Mouse (Mus musculus): ENCODE data around the gene Rps4x. TPM values are rescaled to one million over a fixed set of nuclear protein-coding genes. Genes with fewer than 3 reads are reported as not detected.
"Not testable (repeated sequence)": the region's sequence is repeated elsewhere in the genome, so short reads cannot be mapped to it uniquely, and the experiment has no call there.

The Rps4x gene
- total RNA-seq (2018; cell fraction: chromatin; rRNA removed): 100 to 1,000 TPM in 1 of 26 experiments, 10 to 100 TPM in 25; 18.7 to 223 (median 40.0) TPM
- 1,000 to 10,000 TPM in 7 of 26 experiments, 100 to 1,000 TPM in 19; 462 to 1,075 (median 657) TPM for total RNA-seq (2018; cell fraction: cytosol; rRNA removed)
- total RNA-seq (2018; cell fraction: nucleus; rRNA removed): 100 to 1,000 TPM in 21 of 26 experiments, 10 to 100 TPM in 5; 80.1 to 211 (median 127) TPM
- 633 to 1,240 TPM (median 1,052 TPM) in 3 replicates for polyA plus RNA-seq (2018)

GRCm38 (mm10) chrX:102188712-102189497 is at the start of gene Rps4x:
Rps4x (minus strand) TSS chrX:102189394.
- peaks cover 7% of the 10 kb centered on the region for H3K79me2 ChIP-seq (ENCODE audit: inconsistent target)
- H3K27ac ChIP-seq: peak within 1 kb of the TSS; percentile 59
- H3K36me3 ChIP-seq (ENCODE audit: inconsistent target): no peaks in the 10 kb centered on the region; the same call in 1 of the 2 replicates
- 22% methylated on average over 29 of the region's 37 CpGs for WGBS (ENCODE audit: missing documents)
- peak within 1 kb of the TSS; percentile 47 for H3K4me3 ChIP-seq (ENCODE audit: inconsistent target)

GRCm38 (mm10) chrX:102219126-102219525 is 29.9 kb upstream of the Rps4x start:
- H3K79me2 ChIP-seq (ENCODE audit: inconsistent target): no peaks in the 10 kb centered on the region
- no CpG with 5 or more reads among the region's 1 CpGs for WGBS (ENCODE audit: missing documents)
- no peak overlapping the region for H3K4me3 ChIP-seq (ENCODE audit: inconsistent target)
- H3K36me3 ChIP-seq (ENCODE audit: inconsistent target): no peaks in the 10 kb centered on the region
- no peak overlapping the region for H3K27ac ChIP-seq

- not testable (repeated sequence) for H3K27ac ChIP-seq; H3K4me3 ChIP-seq (ENCODE audit: inconsistent target); H3K79me2 ChIP-seq (ENCODE audit: inconsistent target); H3K36me3 ChIP-seq (ENCODE audit: inconsistent target)
- 39% methylated on average over 3 of the region's 9 CpGs for WGBS (ENCODE audit: missing documents)
Observed at GRCm38 (mm10) chrX:102215356-102215755, 26.2 kb upstream of the Rps4x start.

GRCm38 (mm10) chrX:102190840-102191239 is 1.6 kb upstream of the Rps4x start:
- no peaks in the 10 kb centered on the region for H3K36me3 ChIP-seq (ENCODE audit: inconsistent target)
- peaks cover 7% of the 10 kb centered on the region for H3K79me2 ChIP-seq (ENCODE audit: inconsistent target)
- WGBS (ENCODE audit: missing documents): 89% methylated on average over 1 of the region's 1 CpGs
- no peak overlapping the region for H3K27ac ChIP-seq
- H3K4me3 ChIP-seq (ENCODE audit: inconsistent target): no peak overlapping the region

GRCm38 (mm10) chrX:102189581-102189980 is 387 bp upstream of the Rps4x start:
- no peak overlapping the region for H3K4me3 ChIP-seq (ENCODE audit: inconsistent target)
- whole genome bisulfite sequencing (ENCODE audit: missing documents): 46% methylated on average over 5 of the region's 5 CpGs
- H3K79me2 ChIP-seq (ENCODE audit: inconsistent target): peaks cover 7% of the 10 kb centered on the region
- no peaks in the 10 kb centered on the region for H3K36me3 ChIP-seq (ENCODE audit: inconsistent target)
- no peak overlapping the region for H3K27ac ChIP-seq

- Histone ChIP-seq H3K79me2 (ENCODE audit: inconsistent target) (peaks cover 7% of the 10 kb centered on the region), H3K36me3 (ENCODE audit: inconsistent target) (no peaks in the 10 kb centered on the region; the same call in 1 of the 2 replicates), H3K27ac (no peak overlapping the region), H3K4me3 (ENCODE audit: inconsistent target) (peak overlapping the region; percentile 47; the same call in 1 of the 2 replicates)
- WGBS (ENCODE audit: missing documents): 34% methylated on average over 11 of the region's 11 CpGs
Observed at GRCm38 (mm10) chrX:102187023-102187699, 2.0 kb downstream of the Rps4x start.

- Histone ChIP-seq H3K36me3 (ENCODE audit: inconsistent target) (no peaks in the 10 kb centered on the region; the same call in 1 of the 2 replicates), H3K4me3 (ENCODE audit: inconsistent target) (no peak overlapping the region), H3K27ac (no peak overlapping the region)
Observed at GRCm38 (mm10) chrX:102182575-102182974, 6.6 kb downstream of the Rps4x start.

GRCm38 (mm10) chrX:102175538-102176287 is 13.5 kb downstream of the Rps4x start:
- no peak overlapping the region for H3K27ac ChIP-seq
- H3K4me3 ChIP-seq (ENCODE audit: inconsistent target): no peak overlapping the region
- no peaks in the 10 kb centered on the region for H3K36me3 ChIP-seq (ENCODE audit: inconsistent target)
- WGBS (ENCODE audit: missing documents): 96% methylated on average over 4 of the region's 5 CpGs
- no peaks in the 10 kb centered on the region for H3K79me2 ChIP-seq (ENCODE audit: inconsistent target)

More at GRCm38 (mm10) chrX:102182575-102182974, 6.6 kb downstream of the Rps4x start:
- no peaks in the 10 kb centered on the region for H3K79me2 ChIP-seq (ENCODE audit: inconsistent target)

- H3K79me2 ChIP-seq (ENCODE audit: inconsistent target): no peaks in the 10 kb centered on the region
- no peak overlapping the region for H3K27ac ChIP-seq
- 77% methylated on average over 3 of the region's 3 CpGs for WGBS (ENCODE audit: missing documents)
- no peaks in the 10 kb centered on the region for H3K36me3 ChIP-seq (ENCODE audit: inconsistent target)
- no peak overlapping the region for H3K4me3 ChIP-seq (ENCODE audit: inconsistent target)
Observed at GRCm38 (mm10) chrX:102170900-102171299, 18.3 kb downstream of the Rps4x start.

- no peak overlapping the region for H3K27ac ChIP-seq
- H3K79me2 ChIP-seq (ENCODE audit: inconsistent target): no peaks in the 10 kb centered on the region
- WGBS (ENCODE audit: missing documents): 78% methylated on average over 3 of the region's 3 CpGs
- H3K36me3 ChIP-seq (ENCODE audit: inconsistent target): no peaks in the 10 kb centered on the region
- H3K4me3 ChIP-seq (ENCODE audit: inconsistent target): no peak overlapping the region
Observed at GRCm38 (mm10) chrX:102170135-102170534, 19.1 kb downstream of the Rps4x start.

GRCm38 (mm10) chrX:102169724-102170123 is 19.5 kb downstream of the Rps4x start:
- Histone ChIP-seq H3K79me2 (ENCODE audit: inconsistent target) (no peaks in the 10 kb centered on the region), H3K36me3 (ENCODE audit: inconsistent target) (no peaks in the 10 kb centered on the region), H3K4me3 (ENCODE audit: inconsistent target) (no peak overlapping the region), H3K27ac (no peak overlapping the region)
- WGBS (ENCODE audit: missing documents): 85% methylated on average over 1 of the region's 1 CpGs

- 84% methylated on average over 6 of the region's 6 CpGs for WGBS (ENCODE audit: missing documents)
- H3K36me3 ChIP-seq (ENCODE audit: inconsistent target): no peaks in the 10 kb centered on the region
- no peak overlapping the region for H3K27ac ChIP-seq
- H3K79me2 ChIP-seq (ENCODE audit: inconsistent target): no peaks in the 10 kb centered on the region
- H3K4me3 ChIP-seq (ENCODE audit: inconsistent target): no peak overlapping the region
Observed at GRCm38 (mm10) chrX:102166986-102167385, 22.2 kb downstream of the Rps4x start.

- Histone ChIP-seq H3K79me2 (ENCODE audit: inconsistent target) (no peaks in the 10 kb centered on the region), H3K27ac (no peak overlapping the region), H3K4me3 (ENCODE audit: inconsistent target) (no peak overlapping the region), H3K36me3 (ENCODE audit: inconsistent target) (no peaks in the 10 kb centered on the region)
- WGBS (ENCODE audit: missing documents): 93% methylated on average over 5 of the region's 5 CpGs
Observed at GRCm38 (mm10) chrX:102166521-102166920, 22.7 kb downstream of the Rps4x start.

- WGBS (ENCODE audit: missing documents): 88% methylated on average over 4 of the region's 4 CpGs
- no peaks in the 10 kb centered on the region for H3K79me2 ChIP-seq (ENCODE audit: inconsistent target)
- no peaks in the 10 kb centered on the region for H3K36me3 ChIP-seq (ENCODE audit: inconsistent target)
- no peak overlapping the region for H3K27ac ChIP-seq
- no peak overlapping the region for H3K4me3 ChIP-seq (ENCODE audit: inconsistent target)
Observed at GRCm38 (mm10) chrX:102163529-102163928, 25.7 kb downstream of the Rps4x start.
